Mouse (Mus musculus): ENCODE measurements around the gene Nalcn. TPM values are rescaled to one million over a fixed set of nuclear protein-coding genes. Genes with fewer than 3 reads are reported as not detected.

Gene Nalcn
- polyA plus RNA-seq, 1 experiment from 2014 or later, result 4.8 TPM

DNA sequence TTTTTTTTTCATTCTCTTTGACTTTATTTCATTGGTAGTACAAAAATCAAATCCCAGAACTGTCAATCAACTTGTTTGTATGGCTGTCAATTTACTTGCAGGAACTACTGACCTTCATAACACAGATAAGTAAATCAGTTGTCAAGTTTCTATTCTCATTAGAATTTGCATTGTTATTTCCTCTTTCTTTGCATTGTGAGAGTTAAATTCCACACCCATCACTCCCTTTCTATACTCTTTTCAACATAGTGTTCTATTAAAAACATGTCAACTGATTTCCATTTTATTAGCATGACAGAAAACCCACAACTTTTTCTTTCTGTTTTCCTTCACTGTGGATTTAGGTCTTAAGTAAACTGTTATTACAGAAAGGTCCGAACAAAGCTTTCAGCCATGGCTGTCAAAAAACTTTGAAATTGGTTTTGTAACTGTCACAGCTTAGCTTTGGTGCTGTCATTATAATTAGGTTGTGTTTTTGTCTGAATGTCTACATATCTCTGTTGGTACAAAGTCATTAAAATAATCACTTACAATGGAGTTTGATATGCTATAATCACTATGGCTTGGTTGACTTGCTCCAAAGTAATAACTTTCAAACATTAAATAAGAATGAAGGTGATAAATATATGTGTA lies 138.3 kb downstream of the Nalcn start:
- Histone ChIP-seq H3K4me3 (no peak overlapping the region), H3K9ac (replicated peaks) (no peak overlapping the region), H3K9me3 (no peaks in the 10 kb centered on the region), H3K27me3 (peaks cover 20% of the 10 kb centered on the region), H3K27ac (replicated peaks) (no peak overlapping the region), H3K4me1 (no peaks in the 10 kb centered on the region), H3K36me3 (no peaks in the 10 kb centered on the region), H3K4me2 (replicated peaks) (no peak overlapping the region)
- 53% methylated on average over 1 of the region's 1 CpGs for whole genome bisulfite sequencing
- ATAC-seq (ENCODE audit: low FRiP score, low read depth), result peak; percentile 82

DNA sequence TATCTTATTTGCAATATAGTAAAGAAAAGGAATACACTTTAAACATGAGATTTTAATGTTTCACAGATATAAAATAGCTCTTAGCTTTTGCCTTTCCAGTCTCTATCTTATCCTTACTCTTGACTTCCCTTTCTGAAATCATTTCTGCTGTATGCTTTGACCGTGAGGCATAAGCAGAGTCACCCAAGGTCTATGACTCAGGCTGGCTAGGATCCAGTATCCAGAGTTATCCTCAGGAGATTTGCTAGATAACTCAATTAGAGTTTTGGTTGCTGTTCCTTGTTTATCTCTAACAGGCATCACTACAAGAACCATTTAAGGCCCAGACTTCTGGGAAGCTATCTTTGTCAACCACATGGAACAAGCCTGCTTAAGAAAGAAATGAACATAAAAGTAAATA lies 164.9 kb downstream of the Nalcn start:
- H3K9me3 ChIP-seq, result no peaks in the 10 kb centered on the region
- no peak overlapping the region for H3K9ac ChIP-seq (replicated peaks)
- no peak overlapping the region for H3K27ac ChIP-seq (replicated peaks)
- no peaks in the 10 kb centered on the region for H3K27me3 ChIP-seq
- no peak overlapping the region for H3K4me3 ChIP-seq
- 89% methylated on average over 1 of the region's 1 CpGs for WGBS
- H3K36me3 ChIP-seq, result 0 out of 2 replicates have a peak, but pooled peaks cover 3% of the 10 kb centered on the region
- H3K4me2 ChIP-seq (replicated peaks), result no peak overlapping the region
- H3K4me1 ChIP-seq, result no peaks in the 10 kb centered on the region
- ATAC-seq (ENCODE audit: low FRiP score, low read depth), result no peak

GRCm38 (mm10) chr14:123446031-123446430 lies 180.9 kb downstream of the Nalcn start:
- Histone ChIP-seq H3K27ac (replicated peaks) (no peak overlapping the region), H3K9ac (replicated peaks) (no peak overlapping the region), H3K36me3 (no peaks in the 10 kb centered on the region), H3K4me1 (no peaks in the 10 kb centered on the region), H3K4me3 (no peak overlapping the region), H3K27me3 (no peaks in the 10 kb centered on the region), H3K4me2 (replicated peaks) (no peak overlapping the region), H3K9me3 (no peaks in the 10 kb centered on the region)
- 81% methylated on average over 1 of the region's 1 CpGs for WGBS
- ATAC-seq (ENCODE audit: low FRiP score, low read depth), result no peak

DNA sequence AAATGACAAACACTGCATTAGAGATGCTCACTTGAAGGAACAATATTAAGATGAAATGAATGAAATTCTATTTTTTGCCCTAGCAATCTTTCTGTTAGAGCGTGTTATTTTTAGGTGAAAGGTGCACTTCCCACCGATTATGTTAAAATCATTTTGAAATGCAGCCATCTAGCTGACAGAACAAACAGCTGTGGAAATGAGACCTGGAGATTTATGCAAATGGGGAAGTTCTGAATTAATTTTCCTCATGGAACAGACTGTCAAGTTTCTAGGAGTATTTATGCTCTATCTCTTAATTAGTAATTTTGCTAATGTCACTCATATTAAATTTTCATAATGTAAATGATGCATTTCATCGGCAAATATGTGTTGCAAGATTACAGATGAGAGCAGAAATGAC lies 191.4 kb downstream of the Nalcn start:
- Histone ChIP-seq H3K4me3 (no peak overlapping the region), H3K27me3 (no peaks in the 10 kb centered on the region), H3K27ac (replicated peaks) (no peak overlapping the region), H3K9me3 (no peaks in the 10 kb centered on the region), H3K4me1 (no peaks in the 10 kb centered on the region), H3K9ac (replicated peaks) (no peak overlapping the region), H3K36me3 (no peaks in the 10 kb centered on the region), H3K4me2 (replicated peaks) (no peak overlapping the region)
- 86% methylated on average over 3 of the region's 3 CpGs for WGBS
- no peak for ATAC-seq (ENCODE audit: low FRiP score, low read depth)

- Histone ChIP-seq H3K4me2 (replicated peaks) (no peak overlapping the region), H3K4me3 (no peak overlapping the region), H3K27ac (replicated peaks) (no peak overlapping the region), H3K36me3 (no peaks in the 10 kb centered on the region), H3K4me1 (no peaks in the 10 kb centered on the region), H3K9me3 (no peaks in the 10 kb centered on the region), H3K9ac (replicated peaks) (no peak overlapping the region), H3K27me3 (no peaks in the 10 kb centered on the region)
- ATAC-seq (ENCODE audit: low FRiP score, low read depth), result peak; percentile 64
- WGBS, result 74% methylated on average over 7 of the region's 7 CpGs
Observed at GRCm38 (mm10) chr14:123376167-123376855, 250.6 kb downstream of the Nalcn start.

DNA sequence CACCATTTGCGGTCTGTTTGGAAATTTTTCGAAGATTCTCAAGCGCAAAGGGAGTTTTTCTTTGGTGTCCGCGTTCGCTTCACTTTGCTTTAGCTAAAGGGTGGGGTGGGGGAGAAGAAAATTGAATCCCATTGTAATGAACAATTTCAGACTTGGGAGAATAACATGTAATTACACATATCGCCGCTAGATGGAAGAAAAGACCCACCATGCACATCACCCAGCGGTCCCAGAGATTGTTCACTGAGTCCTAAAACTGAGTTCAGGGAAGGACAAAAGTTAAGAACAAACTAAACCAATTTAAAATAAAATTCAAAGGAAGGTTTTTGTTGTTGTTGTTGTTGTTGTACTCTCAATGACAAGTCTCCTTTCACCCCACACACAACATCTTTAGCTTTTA lies 255.4 kb downstream of the Nalcn start:
- ATAC-seq (ENCODE audit: low FRiP score, low read depth), result peak; percentile 74
- Histone ChIP-seq H3K9ac (replicated peaks) (no peak overlapping the region), H3K36me3 (no peaks in the 10 kb centered on the region), H3K27me3 (no peaks in the 10 kb centered on the region), H3K4me3 (no peak overlapping the region), H3K27ac (replicated peaks) (no peak overlapping the region), H3K4me1 (no peaks in the 10 kb centered on the region), H3K4me2 (replicated peaks) (no peak overlapping the region), H3K9me3 (no peaks in the 10 kb centered on the region)
- 8% methylated on average over 9 of the region's 9 CpGs for WGBS

DNA sequence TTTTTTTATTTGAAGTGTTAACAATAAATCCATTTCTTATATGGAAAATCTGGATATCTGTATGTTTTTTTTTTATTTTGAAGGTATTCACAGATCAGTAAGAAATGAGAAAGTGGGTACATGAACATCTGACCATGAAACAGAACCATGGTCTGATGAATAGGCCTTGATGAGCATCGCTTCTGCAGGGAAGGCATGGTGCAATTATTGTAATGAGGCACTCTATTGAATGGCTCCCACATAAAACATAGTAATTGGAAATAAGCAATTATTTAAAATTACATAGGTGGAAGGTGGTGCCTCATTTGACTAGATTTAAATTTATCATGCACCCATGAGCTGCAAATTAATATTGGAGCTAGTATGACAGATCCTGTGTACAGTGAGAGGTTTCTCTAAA lies 267.3 kb downstream of the Nalcn start:
- Histone ChIP-seq H3K27ac (replicated peaks) (no peak overlapping the region), H3K9me3 (no peaks in the 10 kb centered on the region), H3K9ac (replicated peaks) (no peak overlapping the region), H3K36me3 (no peaks in the 10 kb centered on the region), H3K27me3 (no peaks in the 10 kb centered on the region), H3K4me1 (no peaks in the 10 kb centered on the region), H3K4me2 (replicated peaks) (no peak overlapping the region), H3K4me3 (no peak overlapping the region)
- 90% methylated on average over 1 of the region's 1 CpGs for WGBS
- no peak for ATAC-seq (ENCODE audit: low FRiP score, low read depth)

GRCm38 (mm10) chr14:123352973-123353372 lies 274.0 kb downstream of the Nalcn start:
- Histone ChIP-seq H3K9ac (replicated peaks) (no peak overlapping the region), H3K4me2 (replicated peaks) (no peak overlapping the region), H3K4me3 (no peak overlapping the region), H3K36me3 (no peaks in the 10 kb centered on the region), H3K9me3 (no peaks in the 10 kb centered on the region), H3K27me3 (no peaks in the 10 kb centered on the region), H3K4me1 (no peaks in the 10 kb centered on the region), H3K27ac (replicated peaks) (no peak overlapping the region)
- WGBS, result 20% methylated on average over 6 of the region's 6 CpGs
- peak; percentile 65; the same call in 1 of the 2 replicates for ATAC-seq (ENCODE audit: low FRiP score, low read depth)

DNA sequence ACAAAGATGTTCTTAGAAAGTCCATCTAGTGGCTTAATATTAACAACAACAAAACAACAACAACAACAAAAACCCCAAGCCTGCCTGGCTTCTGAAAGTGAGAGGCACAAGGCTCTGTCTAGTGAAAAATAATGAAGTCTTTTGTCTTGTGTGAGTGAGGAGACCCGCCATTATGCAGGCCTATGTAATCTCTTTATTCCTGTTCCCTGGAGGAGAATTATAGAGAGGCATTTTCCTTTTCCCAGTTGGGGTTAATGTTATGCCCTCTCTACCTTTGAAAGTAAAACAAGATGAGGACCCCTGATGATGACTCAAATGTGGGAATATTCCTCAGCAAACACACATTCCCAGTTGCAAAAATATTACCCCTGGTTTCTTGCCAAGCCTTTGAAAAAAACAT lies 295.1 kb downstream of the Nalcn start:
- Histone ChIP-seq H3K9ac (replicated peaks) (no peak overlapping the region), H3K27me3 (no peaks in the 10 kb centered on the region), H3K4me1 (0 out of 2 replicates have a peak, but pooled peaks cover 5% of the 10 kb centered on the region), H3K27ac (replicated peaks) (no peak overlapping the region), H3K4me3 (no peak overlapping the region), H3K9me3 (no peaks in the 10 kb centered on the region), H3K36me3 (no peaks in the 10 kb centered on the region), H3K4me2 (replicated peaks) (no peak overlapping the region)
- 14% methylated on average over 1 of the region's 1 CpGs for WGBS
- ATAC-seq (ENCODE audit: low FRiP score, low read depth), result no peak

- ATAC-seq (ENCODE audit: low FRiP score, low read depth), result peak; percentile 68; the same call in 1 of the 2 replicates
- no peak overlapping the region for H3K4me3 ChIP-seq
- H3K9me3 ChIP-seq, result no peaks in the 10 kb centered on the region
- H3K4me1 ChIP-seq, result no peaks in the 10 kb centered on the region
- no peak overlapping the region for H3K9ac ChIP-seq (replicated peaks)
- WGBS, result 29% methylated on average over 1 of the region's 1 CpGs
- H3K27ac ChIP-seq (replicated peaks), result no peak overlapping the region
- H3K36me3 ChIP-seq, result no peaks in the 10 kb centered on the region
- no peaks in the 10 kb centered on the region for H3K27me3 ChIP-seq
- no peak overlapping the region for H3K4me2 ChIP-seq (replicated peaks)
Observed at GRCm38 (mm10) chr14:123314369-123314768, 312.6 kb downstream of the Nalcn start.

- Histone ChIP-seq H3K36me3 (no peaks in the 10 kb centered on the region), H3K27ac (replicated peaks) (no peak overlapping the region), H3K9me3 (no peaks in the 10 kb centered on the region), H3K27me3 (no peaks in the 10 kb centered on the region), H3K4me1 (no peaks in the 10 kb centered on the region), H3K9ac (replicated peaks) (no peak overlapping the region), H3K4me3 (no peak overlapping the region), H3K4me2 (replicated peaks) (no peak overlapping the region)
- 87% methylated on average over 4 of the region's 4 CpGs for WGBS
- ATAC-seq (ENCODE audit: low FRiP score, low read depth), result no peak
Observed at GRCm38 (mm10) chr14:123312371-123312770, 314.6 kb downstream of the Nalcn start.

- no peak for ATAC-seq (ENCODE audit: low FRiP score, low read depth)
- H3K36me3 ChIP-seq, result no peaks in the 10 kb centered on the region
- no peak overlapping the region for H3K9ac ChIP-seq (replicated peaks)
- H3K4me3 ChIP-seq, result no peak overlapping the region
- no peaks in the 10 kb centered on the region for H3K27me3 ChIP-seq
- no peak overlapping the region for H3K27ac ChIP-seq (replicated peaks)
- H3K4me2 ChIP-seq (replicated peaks), result no peak overlapping the region
- no peaks in the 10 kb centered on the region for H3K4me1 ChIP-seq
- no peaks in the 10 kb centered on the region for H3K9me3 ChIP-seq
Observed at GRCm38 (mm10) chr14:123296068-123296467, 330.9 kb downstream of the Nalcn start.
